Mouse (Mus musculus) C2C12 (cell line): ENCODE measurements around the gene Ky. TPM values are rescaled to one million over a fixed set of nuclear protein-coding genes. Genes with fewer than 3 reads are reported as not detected.

Source experiments
- H3K27me3 ChIP-seq: one replicate; pipeline ENCODE4 v1.6.1; 2011; ENCODE audit not compliant: control insufficient read depth, insufficient read depth, insufficient read length
- H3K36me3 ChIP-seq: one replicate; pipeline ENCODE4 v1.6.1; 2011; ENCODE audit not compliant: control insufficient read depth, insufficient read depth
- H3K4me3 ChIP-seq: one replicate; pipeline ENCODE4 v1.5.1; 2011; ENCODE audit warnings: mild to moderate bottlenecking, control low read depth; ENCODE audit not compliant: poor library complexity, insufficient read depth, severe bottlenecking
- H3K79me2 ChIP-seq: one replicate; pipeline ENCODE4 v1.6.1; 2011; ENCODE audit not compliant: control insufficient read depth, insufficient read depth
- H3K79me3 ChIP-seq: one replicate; pipeline ENCODE4 v1.6.1; 2011; ENCODE audit warnings: low read depth, control low read depth
- H3ac ChIP-seq: one replicate; pipeline ENCODE3; 2011; ENCODE audit warnings: low read depth; ENCODE audit not compliant: control insufficient read depth, insufficient read length
- CEBPB ChIP-seq: IDR thresholded peaks from one replicate; pipeline ENCODE4 v1.6.1; 2011; ENCODE audit warnings: low read depth, mild to moderate bottlenecking, control low read depth, moderate library complexity
- CTCF ChIP-seq: IDR thresholded peaks from one replicate; pipeline ENCODE4 v1.5.1; 2011; ENCODE audit not compliant: control insufficient read depth, insufficient read depth, insufficient read length
- FOSL1 ChIP-seq: IDR thresholded peaks from one replicate; pipeline ENCODE4 v1.8.0; 2011; ENCODE audit warnings: mild to moderate bottlenecking, low read length; ENCODE audit not compliant: poor library complexity, insufficient read depth, severe bottlenecking
- MAX ChIP-seq: IDR thresholded peaks from one replicate; pipeline ENCODE4 v1.6.1; 2011; ENCODE audit warnings: mild to moderate bottlenecking, control low read depth
- MYOD1 ChIP-seq: IDR thresholded peaks from one replicate; pipeline ENCODE4 v1.6.1; 2011; ENCODE audit warnings: low read depth; ENCODE audit not compliant: control insufficient read depth, insufficient read length
- MYOG ChIP-seq: IDR thresholded peaks from one replicate; pipeline ENCODE4 v1.6.1; 2011; ENCODE audit not compliant: control insufficient read depth, insufficient read length; ENCODE audit errors: extremely low read depth
- USF1 ChIP-seq: IDR thresholded peaks from one replicate; pipeline ENCODE4 v1.6.1; 2011; ENCODE audit warnings: low read depth, mild to moderate bottlenecking, control low read depth, moderate library complexity
- long read RNA-seq, 2 experiments: library from polyadenylated mRNA; unstranded; transcript quantifications; one replicate each; pipeline ENCODE4 v2.0.0; 2019 to 2020
- polyA plus RNA-seq: library from polyadenylated mRNA; unstranded; fragments of >200 nt; fragmentation: generic; extraction: Trizol; gene quantifications from one replicate; pipeline ENCODE4 v1.2.1, GENCODE M21; 2012; ENCODE audit warnings: missing spikeins

Ky gene
- polyA plus RNA-seq = not detected
- long read RNA-seq, experiment 1 = 0 reads
- long read RNA-seq, experiment 2 = 0 reads

DNA sequence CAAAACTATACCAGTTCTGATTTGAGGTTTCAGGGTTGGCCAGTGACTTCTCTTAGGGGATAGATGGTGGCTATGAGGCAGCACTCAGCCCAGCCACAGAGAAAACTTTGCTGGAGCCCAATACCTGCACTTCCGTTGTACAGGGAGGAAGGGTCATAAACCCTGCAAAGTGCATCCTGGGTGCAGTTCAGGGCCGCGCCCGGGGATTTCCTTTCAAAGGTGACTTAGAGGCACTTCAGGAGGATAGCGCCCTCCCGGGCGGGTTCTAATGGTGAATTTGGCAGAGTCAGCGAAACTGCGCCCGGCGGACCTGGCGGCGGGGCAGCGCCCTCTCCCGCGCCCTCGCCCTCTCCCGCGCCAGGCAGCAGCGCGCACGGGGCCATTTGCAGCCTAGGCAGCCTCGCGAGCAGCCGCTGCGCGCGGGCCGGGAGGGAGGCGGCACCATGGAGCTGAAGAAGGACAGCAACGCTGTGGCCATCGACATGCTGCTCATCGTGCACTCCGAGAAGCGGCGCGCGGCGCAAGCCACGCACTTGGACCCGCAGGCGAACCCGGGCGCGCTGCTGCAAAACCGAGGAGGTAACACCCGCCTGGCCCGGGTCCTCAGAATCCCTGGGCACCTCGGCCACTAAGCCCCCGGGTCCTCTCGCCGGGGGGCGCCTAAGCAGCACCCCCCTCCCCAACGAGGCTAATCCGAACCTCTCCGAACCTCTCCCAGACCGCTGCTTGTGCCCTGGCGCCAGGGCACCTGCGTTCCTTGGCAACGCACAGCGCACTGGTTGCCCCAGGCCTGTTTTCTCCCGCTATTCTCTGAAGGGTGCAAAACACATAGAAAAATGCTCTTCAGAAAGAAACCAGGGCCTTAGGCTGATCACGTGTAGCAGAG is at the start of gene Ky:
Ky (plus strand) TSS at position 51 of the 886 bp plus-strand sequence.
- TF ChIP-seq MAX = no peak
- no peak for TF ChIP-seq CEBPB
- no peak for TF ChIP-seq MYOD1
- H3ac ChIP-seq = no peak within 1 kb of the TSS
- peaks cover 46% of the 10 kb centered on the region for H3K27me3 ChIP-seq
- H3K4me3 ChIP-seq = no peak within 1 kb of the TSS
- no peaks in the 10 kb centered on the region for H3K79me3 ChIP-seq
- H3K36me3 ChIP-seq = no peaks in the 10 kb centered on the region
- no peaks in the 10 kb centered on the region for H3K79me2 ChIP-seq

DNA sequence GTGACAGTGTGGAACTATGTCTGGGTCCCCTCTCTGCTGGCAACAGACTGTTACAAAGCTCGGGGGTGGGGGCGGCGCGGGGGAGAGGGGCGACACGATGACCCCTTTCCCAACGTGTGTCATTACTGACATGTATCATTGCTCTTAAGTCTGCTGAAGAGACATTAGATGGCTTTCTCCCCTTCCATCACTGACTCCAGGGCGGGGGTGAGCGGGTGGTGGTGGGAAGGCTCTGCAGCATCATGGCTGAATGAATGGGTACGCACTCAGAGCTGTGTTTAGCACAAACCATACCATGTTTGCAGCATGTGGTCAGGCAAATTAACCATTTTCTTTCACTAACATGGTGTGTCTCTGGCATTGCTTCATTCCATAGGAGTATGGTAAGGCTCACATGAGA is 43.3 kb upstream of the Ky start:
- peaks cover 5% of the 10 kb centered on the region for H3K27me3 ChIP-seq
- no peak for TF ChIP-seq USF1
- no peak for TF ChIP-seq CTCF
- no peak for TF ChIP-seq MYOG
- TF ChIP-seq MYOD1 = no peak
- no peak for TF ChIP-seq FOSL1
- TF ChIP-seq MAX = no peak
- TF ChIP-seq CEBPB = no peak
- no peak overlapping the region for H3ac ChIP-seq
- H3K36me3 ChIP-seq = no peaks in the 10 kb centered on the region
- H3K79me3 ChIP-seq = no peaks in the 10 kb centered on the region
- no peak overlapping the region for H3K4me3 ChIP-seq
- no peaks in the 10 kb centered on the region for H3K79me2 ChIP-seq

DNA sequence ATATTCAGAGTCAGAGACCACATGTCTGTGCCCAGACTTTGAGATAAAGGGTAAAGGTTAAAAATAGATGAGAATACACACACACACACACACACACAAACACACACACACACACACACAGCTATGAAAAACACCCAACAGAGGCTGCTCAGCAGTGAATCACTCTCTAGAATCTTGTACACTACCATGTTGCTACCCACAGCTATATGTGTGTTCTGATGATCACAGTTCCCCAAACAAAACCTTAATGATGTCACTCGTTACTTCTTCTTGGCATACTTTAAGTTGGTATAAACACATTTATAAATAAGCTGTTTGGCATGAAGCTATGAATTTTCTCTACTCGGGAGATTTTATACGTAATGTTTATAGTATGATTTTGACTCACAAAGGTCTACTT is 40.5 kb upstream of the Ky start:
- Histone ChIP-seq H3K79me2 (no peaks in the 10 kb centered on the region), H3K79me3 (no peaks in the 10 kb centered on the region), H3K36me3 (no peaks in the 10 kb centered on the region), H3ac (no peak overlapping the region), H3K4me3 (no peak overlapping the region), H3K27me3 (peaks cover 5% of the 10 kb centered on the region)
- TF ChIP-seq MYOG (no peak), MYOD1 (no peak), USF1 (no peak), CEBPB (no peak), CTCF (no peak), MAX (no peak), FOSL1 (no peak)

DNA sequence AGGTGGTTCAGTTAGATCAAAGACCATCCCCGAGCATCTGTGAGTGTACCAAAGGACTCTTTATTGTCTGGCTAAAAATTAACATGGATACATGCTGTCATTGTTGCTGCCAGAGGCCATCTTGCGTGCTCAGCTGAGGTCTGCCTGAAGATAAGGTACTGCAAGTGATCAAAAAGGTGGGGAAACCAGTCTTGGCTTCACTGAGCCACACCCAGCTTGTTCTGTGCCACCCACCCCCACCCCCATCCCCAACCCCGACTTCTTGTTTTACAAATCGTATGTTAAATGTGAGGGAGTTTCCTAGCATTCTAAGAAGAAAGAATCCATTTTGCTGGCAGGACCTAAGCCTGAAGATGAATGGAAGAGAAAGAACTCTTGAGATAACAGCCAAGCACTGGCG is 39.8 kb upstream of the Ky start:
- TF ChIP-seq MYOG (no peak), CTCF (no peak), CEBPB (no peak), FOSL1 (no peak), MAX (no peak), USF1 (no peak), MYOD1 (no peak)
- no peaks in the 10 kb centered on the region for H3K79me2 ChIP-seq

DNA sequence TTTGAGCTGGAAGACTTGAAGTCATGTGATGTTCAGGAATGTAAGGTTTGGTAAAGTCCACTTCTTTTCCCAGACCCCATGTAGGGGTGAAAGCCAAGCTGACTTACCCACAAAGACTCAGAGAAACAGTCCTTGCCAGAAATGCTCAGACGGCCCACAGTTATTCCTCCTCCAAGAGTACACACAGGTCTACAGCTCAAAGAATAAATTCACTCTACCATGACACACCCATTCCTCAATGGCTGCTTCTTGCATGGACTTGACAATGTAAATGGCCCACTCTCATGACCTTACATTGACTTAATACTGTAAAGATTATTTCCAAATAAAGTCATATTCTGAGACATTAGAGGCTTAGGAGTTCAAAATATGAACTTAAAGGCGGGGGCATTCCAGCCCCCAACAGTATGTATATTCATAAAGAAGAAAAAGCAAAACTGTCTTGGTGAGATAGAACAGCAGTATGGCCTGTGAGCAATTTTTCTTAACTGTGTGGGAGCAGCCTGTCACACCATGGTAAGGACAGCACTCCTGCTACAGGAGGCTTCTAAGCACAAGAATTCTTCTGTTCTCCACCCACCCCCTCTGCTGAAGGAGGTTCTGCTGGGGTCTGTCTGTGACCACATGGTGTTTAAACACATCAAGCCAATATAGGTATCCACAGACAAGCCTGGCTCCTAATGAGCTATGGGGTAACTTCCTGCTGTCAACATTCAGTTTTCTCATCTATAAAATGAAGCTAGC is 35.3 kb upstream of the Ky start:
- no peak overlapping the region for H3K4me3 ChIP-seq
- no peak overlapping the region for H3ac ChIP-seq
- no peaks in the 10 kb centered on the region for H3K79me2 ChIP-seq
- H3K27me3 ChIP-seq = no peaks in the 10 kb centered on the region
- H3K79me3 ChIP-seq = no peaks in the 10 kb centered on the region
- H3K36me3 ChIP-seq = no peaks in the 10 kb centered on the region
- TF ChIP-seq MAX (no peak), CTCF (no peak), MYOG (no peak), CEBPB (no peak), USF1 (no peak), MYOD1 (no peak), FOSL1 (no peak)

More for the DNA sequence above, 39.8 kb upstream of the Ky start:
- H3K27me3 ChIP-seq = peaks cover 5% of the 10 kb centered on the region
- no peaks in the 10 kb centered on the region for H3K36me3 ChIP-seq
- no peaks in the 10 kb centered on the region for H3K79me3 ChIP-seq
- H3K4me3 ChIP-seq = no peak overlapping the region
- no peak overlapping the region for H3ac ChIP-seq
